Mouse (Mus musculus) mouse trophoblast stem cell (cell line): Measurements from ENCODE around the gene Rint1.

ENCODE experiments used
- in situ Hi-C, 2 experiments: fragments of 300-500 bp; cut with MseI, MboI; formaldehyde crosslinking; loops; 2 replicates in 1 of 2; 3 replicates in 1 of 2; pipeline ENCODE4 v1.15.1; 2025

Gene Rint1

GRCm38 (mm10) chr5:23864054-23864965 is 76.8 kb downstream of the Rint1 start:
- in situ Hi-C loops, result no loop called here

GRCm38 (mm10) chr5:23865941-23866340 is 78.4 kb downstream of the Rint1 start:
- in situ Hi-C loops, result no loop called here
